Mouse (Mus musculus) liver, embryonic 14.5 days (tissue): ENCODE measurements at regions not wholly inside any gene's neighbourhood (a gene's known extent, or its start where the extent isn't known, plus 50 kb on each side); places are given as distances from the start of the nearest gene placed in this dataset.

Source experiments
- ATAC-seq: fragments of 200-750 bp; cut with Nextera tagmentation; 2 replicates; pipeline ENCODE4 v1.8.0; 2017; ENCODE audit warnings: moderate number of reproducible peaks, mild to moderate bottlenecking, moderate library complexity; ENCODE audit not compliant: insufficient read depth
- DNase-seq, 3 experiments: peaks; one replicate each; pipeline ENCODE4 v3.0.0-alpha.2; 2012 to 2013; ENCODE audit warnings: low read depth in 3 of 3, low spot score in 3 of 3
- H3K27ac ChIP-seq: fragments of 300-500 bp; sonication (generic); 2 replicates; pipeline ENCODE4 v1.5.1; 2014; ENCODE audit warnings: moderate library complexity, mild to moderate bottlenecking, control low read depth, inconsistent platforms
- H3K27me3 ChIP-seq: fragments of 300-500 bp; sonication (generic); 2 replicates; pipeline ENCODE4 v1.6.1; 2014; ENCODE audit warnings: mild to moderate bottlenecking, low read length, moderate library complexity; ENCODE audit not compliant: control insufficient read depth, insufficient read depth
- H3K36me3 ChIP-seq: fragments of 300-500 bp; sonication (generic); replicated peaks from 2 replicates; pipeline ENCODE4 v1.6.1; 2014; ENCODE audit warnings: low read depth; ENCODE audit not compliant: control insufficient read depth, insufficient read depth
- H3K4me1 ChIP-seq, 2 experiments: fragments of 200-500 bp in 1 of 2; fragments of 300-500 bp in 1 of 2; sonication (generic) in 1 of 2; replicated peaks; 2 replicates each; pipeline ENCODE4 v1.6.1; 2012 to 2014; ENCODE audit warnings: antibody characterized with exemption in 1 of 2, inconsistent platforms in 1 of 2, low read length in 1 of 2; ENCODE audit not compliant: control insufficient read depth in 2 of 2, insufficient read depth in 2 of 2
- H3K4me2 ChIP-seq: fragments of 300-500 bp; sonication (generic); 2 replicates; pipeline ENCODE4 v1.6.1; 2014; ENCODE audit warnings: low read depth, mild to moderate bottlenecking, control low read depth, moderate library complexity
- H3K4me3 ChIP-seq, 2 experiments: fragments of 200-500 bp in 1 of 2; fragments of 300-500 bp in 1 of 2; sonication (generic) in 1 of 2; 2 replicates each; pipeline ENCODE4 v1.5.1; 2012 to 2014; ENCODE audit warnings: low read depth in 2 of 2, low read length in 2 of 2, mild to moderate bottlenecking in 2 of 2, control low read depth in 1 of 2, inconsistent platforms in 1 of 2, moderate library complexity in 1 of 2; ENCODE audit not compliant: insufficient read depth in 1 of 2
- H3K9ac ChIP-seq: fragments of 300-500 bp; sonication (generic); replicated peaks from 2 replicates; pipeline ENCODE4 v1.6.1; 2014; ENCODE audit warnings: mild to moderate bottlenecking, control low read depth, moderate library complexity
- H3K9me3 ChIP-seq: fragments of 300-500 bp; sonication (generic); 2 replicates; pipeline ENCODE4 v1.6.1; 2016; ENCODE audit warnings: low read length, mixed read lengths; ENCODE audit not compliant: control insufficient read depth
- CTCF ChIP-seq: IDR thresholded peaks from 2 replicates; pipeline ENCODE4 v1.5.1; 2016; ENCODE audit warnings: antibody characterized with exemption, low read depth, control low read depth
- EP300 ChIP-seq: IDR thresholded peaks from 2 replicates; pipeline ENCODE4 v1.6.1; 2016; ENCODE audit warnings: antibody characterized with exemption, low read depth
- WGBS: fragments of 180-500 bp; shearing (Covaris S2); extraction: QIAGEN DNeasy Blood & Tissue Kit; methylation state at CpG from one replicate; pipeline ENCODE4 v1.1.7; 2014; ENCODE audit not compliant: insufficient replicate concordance; 5-methylcytosine and 5-hydroxymethylcytosine counted together

- WGBS: 35% methylated on average over 2 of the region's 2 CpGs
- no peaks in the 10 kb centered on the region for H3K36me3 ChIP-seq
- H3K4me1 ChIP-seq: no peaks in the 10 kb centered on the region
- no peak overlapping the region for H3K27ac ChIP-seq
- H3K9ac ChIP-seq: no peak overlapping the region
- no peak for DNase-seq
- no peaks in the 10 kb centered on the region for H3K9me3 ChIP-seq
- no peak overlapping the region for H3K4me3 ChIP-seq
- no peak for ATAC-seq
- H3K4me2 ChIP-seq: no peak overlapping the region
- TF ChIP-seq EP300 (no peak), CTCF (no peak)
- H3K27me3 ChIP-seq: no peaks in the 10 kb centered on the region
Measured at GRCm38 (mm10) chr13:118245546-118245945, 140.9 kb upstream of the B430218F22Rik start.

- DNase-seq (no peak), ATAC-seq (no peak)
- Histone ChIP-seq H3K9me3 (no peaks in the 10 kb centered on the region), H3K4me1 (no peaks in the 10 kb centered on the region), H3K36me3 (no peaks in the 10 kb centered on the region), H3K4me3 (no peak overlapping the region), H3K4me2 (no peak overlapping the region), H3K27ac (no peak overlapping the region), H3K27me3 (no peaks in the 10 kb centered on the region), H3K9ac (no peak overlapping the region)
- TF ChIP-seq EP300: no peak
- TF ChIP-seq CTCF: no peak
- WGBS: 40% methylated on average over 4 of the region's 4 CpGs
Measured at GRCm38 (mm10) chr13:118259606-118260005, 126.8 kb upstream of the B430218F22Rik start.

- Histone ChIP-seq H3K9ac (no peak overlapping the region), H3K36me3 (no peaks in the 10 kb centered on the region), H3K4me2 (no peak overlapping the region), H3K4me1 (no peaks in the 10 kb centered on the region), H3K27me3 (no peaks in the 10 kb centered on the region), H3K9me3 (no peaks in the 10 kb centered on the region), H3K4me3 (no peak overlapping the region), H3K27ac (no peak overlapping the region)
- no peak for TF ChIP-seq EP300
- WGBS: 40% methylated on average over 4 of the region's 4 CpGs
- no peak for ATAC-seq
- DNase-seq: no peak
Measured at GRCm38 (mm10) chr13:118262971-118263370, 123.5 kb upstream of the B430218F22Rik start.

GRCm38 (mm10) chr13:118265763-118266520 is 120.5 kb upstream of the B430218F22Rik start:
- ATAC-seq (no peak), DNase-seq (no peak)
- 71% methylated on average over 8 of the region's 8 CpGs for WGBS
- Histone ChIP-seq H3K27me3 (no peaks in the 10 kb centered on the region), H3K9me3 (no peaks in the 10 kb centered on the region), H3K27ac (no peak overlapping the region), H3K36me3 (no peaks in the 10 kb centered on the region), H3K4me1 (no peaks in the 10 kb centered on the region), H3K4me2 (no peak overlapping the region), H3K9ac (no peak overlapping the region), H3K4me3 (no peak overlapping the region)
- TF ChIP-seq CTCF (no peak), EP300 (no peak)

GRCm38 (mm10) chr13:118272904-118273303 is 113.5 kb upstream of the B430218F22Rik start:
- no peak overlapping the region for H3K27ac ChIP-seq
- H3K36me3 ChIP-seq: no peaks in the 10 kb centered on the region
- DNase-seq (no peak), ATAC-seq (no peak)
- no peaks in the 10 kb centered on the region for H3K4me1 ChIP-seq
- TF ChIP-seq CTCF: no peak
- whole genome bisulfite sequencing: 79% methylated on average over 4 of the region's 4 CpGs
- no peak overlapping the region for H3K4me3 ChIP-seq
- H3K9me3 ChIP-seq: no peaks in the 10 kb centered on the region
- H3K27me3 ChIP-seq: no peaks in the 10 kb centered on the region
- H3K4me2 ChIP-seq: no peak overlapping the region
- no peak overlapping the region for H3K9ac ChIP-seq
